Mouse (Mus musculus): Measurements from ENCODE around the gene Btg1. TPM values are rescaled to one million over a fixed set of nuclear protein-coding genes. Genes with fewer than 3 reads are reported as not detected.

The Btg1 gene
- total and polyA plus RNA-seq, 2 experiments, result 11.2 to 12.6 TPM

GRCm38 (mm10) chr10:96663739-96664430 lies 47.1 kb downstream of the Btg1 start:
- no peak overlapping the region for H3K9ac ChIP-seq (ENCODE audit: low read depth, low read length)
- no peak for DNase-seq (ENCODE audit: extremely low read depth, low read depth, low spot score)
- TF ChIP-seq CTCF (IDR thresholded peaks at IDR 0.05; ENCODE audit: low read depth, low read length) (no peak), POLR2A (IDR thresholded peaks at IDR 0.05; ENCODE audit: extremely low read depth, insufficient read depth, low read length) (no peak)
- H3K27me3 ChIP-seq (ENCODE audit: control insufficient read depth, insufficient read depth, low read length), result no peaks in the 10 kb centered on the region
- no peaks in the 10 kb centered on the region for H3K4me1 ChIP-seq (ENCODE audit: control insufficient read depth, insufficient read depth, low read length)
- H3K36me3 ChIP-seq (ENCODE audit: control insufficient read depth, insufficient read depth, low read length), result no peaks in the 10 kb centered on the region
- no peaks in the 10 kb centered on the region for H3K79me2 ChIP-seq (ENCODE audit: control insufficient read depth, insufficient read depth, low read length)
- no peak overlapping the region for H3K27ac ChIP-seq (replicated peaks; ENCODE audit: insufficient read depth, low read depth, low read length)
- WGBS, result 88% methylated on average over 9 of the region's 9 CpGs
- no peak overlapping the region for H3K4me3 ChIP-seq (ENCODE audit: insufficient read depth, low read depth, low read length)

Data from liver, adult 2 months (tissue).